9 mouse cellular contexts compared by ENCODE assay signal in the genomic region with DNA sequence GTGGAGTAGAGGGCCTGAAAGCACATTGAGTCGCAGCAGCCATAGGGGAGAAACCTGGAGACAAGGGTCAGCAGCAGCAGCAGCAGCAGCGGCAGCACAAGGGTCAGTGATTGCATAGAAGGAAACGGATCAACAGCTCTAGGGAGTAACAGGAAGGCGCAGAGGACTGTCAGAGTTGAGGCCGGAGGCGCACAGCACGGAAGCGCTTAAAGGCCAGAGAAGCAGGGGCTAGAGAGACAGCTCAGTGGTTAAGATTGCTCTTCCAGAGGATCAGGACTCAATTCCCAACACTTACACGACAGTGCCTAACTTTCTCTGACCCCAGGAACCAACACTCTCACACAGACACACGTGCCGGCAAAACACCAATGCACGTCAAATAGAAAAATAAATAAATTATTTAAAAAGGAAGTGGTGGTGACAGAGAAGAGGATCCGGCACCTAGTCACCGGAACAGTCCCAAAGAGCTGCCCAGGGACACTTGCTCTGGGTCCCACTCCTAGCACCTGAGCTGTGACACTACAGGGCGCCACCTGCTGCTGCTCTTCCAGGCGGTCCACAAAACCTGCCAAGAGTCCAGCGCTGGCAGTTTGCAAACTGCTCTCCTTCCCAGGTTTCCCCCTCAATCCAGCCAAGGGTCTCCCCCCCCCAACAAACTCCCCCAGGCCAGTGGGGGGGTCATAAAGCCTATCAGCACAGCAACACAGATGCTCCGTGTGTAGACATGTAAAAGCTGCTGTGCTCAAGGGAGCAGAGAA. TPM values are rescaled to one million over a fixed set of nuclear protein-coding genes. Genes with fewer than 3 reads are reported as not detected.
A peak's percentile ranks its signal among the peaks of the same experiment; 100 is the strongest.
DNase-seq lines count a peak whose midpoint lies in the region; TF ChIP-seq lines count a peak whose summit lies in the region.
"Had no signal": no experiment of that assay in that cellular context is flagged by ENCODE, and none has a peak within 500 bp of the region (broad histone marks: within the 10 kb centered on the region; RNA-seq: fewer than 3 reads in every experiment).

No protein-coding gene starts in this region.

- no peaks in the 10 kb centered on the region for H3K27me3 ChIP-seq in liver, adult 2 months (ENCODE audit: control insufficient read depth, insufficient read depth, low read length)
- H3K27me3 ChIP-seq: midbrain, embryonic 12.5 days had no signal

- peaks cover 3% of the 10 kb centered on the region; the same call in 1 of the 2 replicates for H3K79me2 ChIP-seq in liver, adult 2 months (ENCODE audit: control insufficient read depth, insufficient read depth, low read length)

- intact Hi-C loops in heart, postnatal 36 days (cut with DNase I), result no loop called here
- intact Hi-C loops in left cerebral cortex, postnatal 10 days (cut with DNase I), result no loop called here

- WGBS in bone marrow, adult 2 months, result 38% methylated on average over 18 of the region's 18 CpGs
- 74% methylated on average over 18 of the region's 18 CpGs for WGBS in liver, adult 2 months

- H3K27ac ChIP-seq in bone marrow, adult 2 months (ENCODE audit: control insufficient read depth, insufficient read depth, low read depth, low read length, poor library complexity), result peak overlapping the region; percentile 93
- peak overlapping the region; percentile 56 for H3K27ac ChIP-seq in liver, adult 2 months (replicated peaks; ENCODE audit: insufficient read depth, low read depth, low read length)
- H3K27ac ChIP-seq: midbrain, embryonic 12.5 days had no signal

- peak overlapping the region; percentile 79 for H3K4me3 ChIP-seq in bone marrow, adult 2 months (replicated peaks; ENCODE audit: control insufficient read depth, low read depth, low read length)
- H3K4me3 ChIP-seq in liver, adult 2 months (ENCODE audit: insufficient read depth, low read depth, low read length), result peak overlapping the region; percentile 8
- H3K4me3 ChIP-seq: midbrain, embryonic 12.5 days had no signal

- no peaks in the 10 kb centered on the region for H3K36me3 ChIP-seq in liver, adult 2 months (ENCODE audit: control insufficient read depth, insufficient read depth, low read length)

- TF ChIP-seq CTCF in bone marrow, adult 2 months (IDR thresholded peaks at IDR 0.05; ENCODE audit: control insufficient read depth, insufficient read depth, low read length), result peak; percentile 24; the same call in 1 of the 2 replicates
- 0 out of 2 replicates have a peak, but pooled peaks have one; percentile 12 for TF ChIP-seq CTCF in liver, adult 2 months (IDR thresholded peaks at IDR 0.05; ENCODE audit: low read depth, low read length)

- TF ChIP-seq POLR2A in bone marrow, adult 2 months (IDR thresholded peaks at IDR 0.05; ENCODE audit: borderline replicate concordance, control insufficient read depth, low read depth, low read length), result no peak
- TF ChIP-seq POLR2A in liver, adult 2 months (IDR thresholded peaks at IDR 0.05; ENCODE audit: extremely low read depth, insufficient read depth, low read length), result no peak

- DNase-seq in B cell, adult 2 months, result peak; percentile 9 to 26
- peak; percentile 21 to 32 for DNase-seq in heart, postnatal 36 days
- no peak for DNase-seq in liver, adult 2 months (ENCODE audit: extremely low read depth, low read depth, low spot score)
- no peak for DNase-seq in left cerebral cortex, adult 8-10 months (ENCODE audit: low spot score in 2 of 2)
- DNase-seq in left cerebral cortex, postnatal 10 days (ENCODE audit: extremely low spot score in 1 of 2, low spot score in 2 of 2), result no peak
- no peak for DNase-seq in embryo, embryonic 10 days (ENCODE audit: low spot score)
- no peak for DNase-seq in layer of hippocampus, postnatal 25 days (ENCODE audit: extremely low spot score in 1 of 2, low spot score in 1 of 2)

- peaks cover 6% of the 10 kb centered on the region for H3K4me1 ChIP-seq in bone marrow, adult 2 months (ENCODE audit: control insufficient read depth, insufficient read depth, low read length)
- H3K4me1 ChIP-seq in liver, adult 2 months (ENCODE audit: control insufficient read depth, insufficient read depth, low read length), result peaks cover 9% of the 10 kb centered on the region

- H3K9ac ChIP-seq in liver, adult 2 months (ENCODE audit: low read depth, low read length), result peak overlapping the region; percentile 36
- H3K9ac ChIP-seq: midbrain, embryonic 12.5 days had no signal

RNA-seq across cellular contexts. Expression of gene Stx2, which starts 2.2 kb away (rescaled TPM):
- polyA plus RNA-seq in bone marrow, adult 2 months (2011; ENCODE audit: insufficient read depth, insufficient read length, low replicate concordance, missing spikeins), result 61.5 and 90.6 TPM in 2 replicates
- total RNA-seq in heart, postnatal 36 days (2021), result 10 to 100 TPM; 12.2 to 20.5 TPM
- 9.4 and 9.7 TPM in 2 replicates for total RNA-seq in liver, adult 2 months (2014; rRNA removed)
- 12.2 and 13.0 TPM in 2 replicates for polyA plus RNA-seq in liver, adult 2 months (2012; rRNA removed)
- 10 to 100 TPM; 20.9 to 27.5 (median 22.3) TPM for total RNA-seq in left cerebral cortex, adult 8-10 months (2022)
- total RNA-seq in left cerebral cortex, postnatal 10 days (2021), result 10 to 100 TPM; 26.5 to 31.0 TPM
- 10 to 100 TPM; 24.0 to 34.7 TPM for total RNA-seq in layer of hippocampus, postnatal 25 days (2021)

RNA-seq across cellular contexts. Expression of gene Ran, which starts 13.7 kb away (rescaled TPM):
- polyA plus RNA-seq in bone marrow, adult 2 months (2011; ENCODE audit: insufficient read depth, insufficient read length, low replicate concordance, missing spikeins), result 135 and 227 TPM in 2 replicates
- total RNA-seq in heart, postnatal 36 days (2021), result 100 to 1,000 TPM in 1 of 2 experiments, 10 to 100 TPM in 1; 86.3 to 103 TPM
- 90.9 and 99.5 TPM in 2 replicates for total RNA-seq in liver, adult 2 months (2014; rRNA removed)
- polyA plus RNA-seq in liver, adult 2 months (2012; rRNA removed), result 46.8 and 50.5 TPM in 2 replicates
- 100 to 1,000 TPM; 162 to 172 (median 168) TPM for total RNA-seq in left cerebral cortex, adult 8-10 months (2022)
- total RNA-seq in left cerebral cortex, postnatal 10 days (2021), result 100 to 1,000 TPM; 157 to 172 TPM
- 100 to 1,000 TPM; 141 to 171 TPM for total RNA-seq in layer of hippocampus, postnatal 25 days (2021)

RNA-seq across cellular contexts. Expression of gene Rimbp2, which starts 52.9 kb away (rescaled TPM):
- polyA plus RNA-seq in bone marrow, adult 2 months (2011; ENCODE audit: insufficient read depth, insufficient read length, low replicate concordance, missing spikeins), result not detected in 2 replicates
- under 1 TPM in 1 of 2 experiments, not detected in 1; 0.19 TPM for total RNA-seq in heart, postnatal 36 days (2021)
- not detected in 2 replicates for total RNA-seq in liver, adult 2 months (2014; rRNA removed)
- polyA plus RNA-seq in liver, adult 2 months (2012; rRNA removed), result not detected in 2 replicates
- total RNA-seq in left cerebral cortex, adult 8-10 months (2022), result 100 to 1,000 TPM; 101 to 129 (median 109) TPM
- 100 to 1,000 TPM; 111 to 114 TPM for total RNA-seq in left cerebral cortex, postnatal 10 days (2021)
- total RNA-seq in layer of hippocampus, postnatal 25 days (2021), result 100 to 1,000 TPM; 118 to 159 TPM

Comparison
In these comparisons a context has a peak if more than half of its experiments do, and no peak if none do; other contexts are left out.
1. DNase-seq: peak in B cell, adult 2 months (2 of 2) and heart, postnatal 36 days (2 of 2); none in liver, adult 2 months (single experiment), left cerebral cortex, adult 8-10 months (0 of 2), left cerebral cortex, postnatal 10 days (0 of 2), embryo, embryonic 10 days (single experiment) and layer of hippocampus, postnatal 25 days (0 of 2).
2. RNA of gene Rimbp2, which starts 52.9 kb away (total RNA-seq): 118 to 159 TPM in layer of hippocampus, postnatal 25 days, 111 to 114 TPM in left cerebral cortex, postnatal 10 days and 101 to 129 TPM in left cerebral cortex, adult 8-10 months; 0.19 TPM in heart, postnatal 36 days and not detected in liver, adult 2 months; every median in the first group is over 10 times any median in the second.